Mouse (Mus musculus) 416B (cell line): ENCODE results near the gene Nacad.

Experiments used
- DNase-seq: peaks from one replicate; pipeline ENCODE4 v3.0.0; 2011; ENCODE audit warnings: low read depth

Nacad gene

GRCm38 (mm10) chr11:6605491-6606399 is at the start of gene Nacad:
TSS of gene Nacad (minus strand) at chr11:6606053.
- DNase-seq, result no peak

- peak; percentile 91 for DNase-seq
Measured at GRCm38 (mm10) chr11:6654903-6655302, 49.0 kb upstream of the Nacad start.

GRCm38 (mm10) chr11:6652978-6653377 is 47.1 kb upstream of the Nacad start:
- DNase-seq, result peak; percentile 38

DNA sequence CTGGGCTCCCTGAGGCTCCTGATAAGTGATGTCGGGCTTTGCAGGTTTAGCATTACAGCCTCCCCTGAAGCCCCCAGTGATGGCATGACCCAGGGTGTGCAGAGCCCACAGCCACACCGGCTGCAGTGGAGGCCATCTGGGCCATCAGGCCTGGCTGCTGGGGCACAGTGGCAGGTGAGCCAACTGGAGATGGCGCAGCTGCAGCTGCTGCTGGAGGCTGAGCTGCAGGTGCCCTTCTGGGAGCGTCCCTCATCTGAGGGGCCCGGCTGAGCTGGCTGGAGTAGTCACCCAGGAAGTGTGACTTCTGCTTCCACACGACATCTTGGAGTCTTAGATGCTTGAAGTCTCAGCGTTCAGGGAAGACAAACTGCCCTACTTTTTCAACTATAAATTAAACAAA is 44.7 kb upstream of the Nacad start:
- DNase-seq, result no peak

- DNase-seq, result peak; percentile 33
Measured at GRCm38 (mm10) chr11:6647831-6648724, 42.2 kb upstream of the Nacad start.

DNA sequence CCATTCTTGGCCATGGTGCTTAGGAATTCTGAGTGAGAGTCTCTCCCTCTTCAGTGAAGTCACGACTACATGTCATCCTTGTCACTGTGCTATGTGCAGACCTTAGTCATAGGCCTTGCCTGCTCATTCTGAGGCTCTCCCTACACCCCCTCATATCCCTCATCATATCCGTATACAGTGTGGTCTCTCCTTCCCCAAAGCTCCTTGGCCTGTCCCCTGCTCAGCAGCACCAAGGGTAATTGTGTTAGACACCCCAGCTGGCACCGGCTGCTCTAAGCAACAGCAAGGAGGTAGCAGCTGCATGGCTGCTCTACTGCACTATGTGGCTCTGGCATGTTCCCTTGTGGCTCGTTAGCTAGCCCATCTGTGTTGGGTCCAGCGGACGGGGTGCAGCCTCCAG is 38.7 kb upstream of the Nacad start:
- no peak for DNase-seq

DNA sequence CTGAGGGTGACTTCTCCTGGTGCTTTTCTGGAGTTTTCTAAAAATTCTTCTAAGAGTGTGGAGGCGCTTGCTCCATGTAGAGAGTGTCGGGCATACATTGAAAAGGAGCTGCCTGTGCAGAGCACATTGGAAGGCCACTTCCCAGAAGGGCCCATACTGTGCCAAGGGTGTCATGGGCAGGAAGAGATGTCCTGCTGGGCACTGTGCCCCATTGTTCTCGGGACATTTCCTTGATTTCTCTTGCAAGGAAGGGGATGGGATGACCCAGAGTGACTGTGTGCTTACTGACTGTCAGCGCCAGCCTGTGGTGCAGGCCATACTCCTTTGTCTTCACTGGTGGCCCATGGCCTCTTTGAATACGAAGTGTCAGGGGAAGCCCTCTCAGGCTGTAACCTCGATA is 33.2 kb upstream of the Nacad start:
- DNase-seq, result no peak

GRCm38 (mm10) chr11:6638537-6638936 is 32.7 kb upstream of the Nacad start, which contains the start of gene Wap:
TSS of gene Wap (minus strand) at chr11:6638637.
- DNase-seq, result no peak

GRCm38 (mm10) chr11:6636150-6636549 is 30.3 kb upstream of the Nacad start:
- DNase-seq, result peak; percentile 39

DNA sequence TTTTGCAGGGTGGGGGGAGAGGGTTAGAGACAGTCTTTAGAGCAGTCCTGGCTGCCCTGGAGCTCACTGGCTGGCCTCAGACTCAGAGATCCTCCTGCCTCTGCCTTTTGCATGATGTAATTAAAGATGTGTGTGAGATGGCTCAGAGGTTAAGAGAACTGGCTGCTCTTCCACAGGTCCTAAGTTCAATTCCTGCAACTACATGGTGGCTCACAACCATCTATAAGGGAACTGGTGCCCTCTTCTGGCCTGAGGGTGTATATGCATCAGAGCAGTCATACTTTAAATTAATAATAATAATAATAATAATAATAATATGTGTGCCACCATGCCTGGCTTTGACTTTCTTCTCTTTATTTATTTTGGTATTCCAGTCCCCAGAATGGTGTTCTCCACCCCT is 23.8 kb upstream of the Nacad start:
- peak; percentile 79 for DNase-seq

DNA sequence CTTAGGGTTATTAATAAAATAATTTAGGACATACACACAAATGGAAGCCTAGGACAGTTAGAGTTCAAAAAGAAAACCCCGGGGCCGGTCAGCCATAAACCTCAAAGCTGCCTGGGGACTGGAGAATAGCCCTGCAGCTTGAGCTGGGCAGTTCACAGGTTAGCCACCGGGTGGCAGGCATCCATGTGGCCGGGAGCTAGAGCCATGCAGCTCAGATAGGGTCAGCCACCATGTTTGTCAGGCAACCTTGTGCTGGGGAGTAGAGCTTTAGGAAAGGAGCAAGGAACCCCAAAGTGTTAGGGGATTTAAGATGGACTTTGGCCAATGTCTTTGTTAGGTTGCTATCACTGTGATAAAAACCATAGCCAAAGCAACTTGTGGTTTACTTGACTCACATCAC is 22.7 kb upstream of the Nacad start:
- DNase-seq, result peak; percentile 86

DNA sequence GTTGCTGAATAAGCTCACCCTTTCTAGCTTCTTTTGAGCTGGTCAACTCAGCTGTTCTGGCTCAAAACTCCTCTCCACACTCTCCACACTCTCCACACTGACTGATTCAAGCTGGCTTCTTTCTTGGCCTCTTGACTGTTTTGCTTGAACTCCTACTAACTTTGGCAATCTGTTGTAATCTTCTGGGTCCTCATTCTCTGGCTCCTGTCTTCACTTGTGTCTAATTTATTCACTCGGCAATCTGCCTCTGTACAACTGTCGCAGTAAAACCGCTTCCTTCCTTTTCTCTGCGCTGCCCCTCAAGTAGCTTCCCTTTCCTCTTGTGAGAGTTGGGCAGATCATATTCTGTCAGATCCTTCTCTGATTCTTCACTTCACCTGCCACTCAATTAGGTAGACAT is 21.9 kb upstream of the Nacad start:
- DNase-seq, result peak; percentile 96

GRCm38 (mm10) chr11:6626388-6626772 is 20.5 kb upstream of the Nacad start:
- no peak for DNase-seq

GRCm38 (mm10) chr11:6625478-6626387 is 19.9 kb upstream of the Nacad start, which contains the start of gene Tbrg4:
TSS of gene Tbrg4 (minus strand) at chr11:6626067.
- DNase-seq, result peak; percentile 96

- DNase-seq, result peak; percentile 28
Measured at GRCm38 (mm10) chr11:6624619-6625382, 18.9 kb upstream of the Nacad start.

- DNase-seq, result peak; percentile 50
Measured at GRCm38 (mm10) chr11:6623704-6624103, 17.9 kb upstream of the Nacad start.

GRCm38 (mm10) chr11:6615250-6616205 is 9.7 kb upstream of the Nacad start:
- peak; percentile 83 for DNase-seq

DNA sequence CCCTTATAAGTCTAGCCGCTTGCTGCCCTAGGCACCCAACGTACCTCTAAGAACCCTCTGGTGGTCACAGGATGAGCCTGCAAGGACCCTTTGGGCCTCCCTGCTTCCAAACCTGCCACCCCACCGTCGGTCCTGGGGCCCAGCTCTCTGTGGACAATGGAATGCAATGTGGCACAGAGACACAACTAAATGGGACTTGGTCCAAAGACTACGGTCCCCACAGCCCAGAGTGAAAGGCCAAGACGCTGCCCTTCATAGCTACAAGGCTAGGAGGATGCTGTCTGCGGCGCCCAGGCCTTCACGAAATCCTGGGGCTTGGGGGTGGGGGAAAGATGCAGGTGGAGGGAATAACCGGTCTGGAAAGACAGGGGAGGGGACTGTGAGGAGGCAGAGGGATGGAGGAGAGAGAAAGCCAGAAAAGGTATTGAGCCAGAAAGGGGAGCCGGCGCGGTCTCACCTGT is 802 bp downstream of the Nacad start:
- DNase-seq, result no peak

DNA sequence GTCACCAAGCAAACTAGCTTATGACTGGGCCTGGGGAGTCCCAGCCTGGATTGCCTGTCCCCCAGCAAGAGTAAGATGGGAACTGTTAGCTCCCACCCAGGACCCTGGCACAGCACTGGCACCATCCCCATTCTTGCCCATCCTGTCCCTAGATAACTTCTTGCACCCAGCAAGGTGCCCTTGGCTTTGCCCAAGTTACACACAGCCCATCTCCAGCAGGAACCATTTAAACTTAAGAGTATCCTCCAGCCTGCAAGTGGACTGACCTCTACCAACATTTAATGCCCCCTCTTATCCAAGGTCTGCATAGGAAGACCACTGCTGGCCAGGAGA is 1.3 kb downstream of the Nacad start:
- no peak for DNase-seq
